Mouse (Mus musculus) liver, postnatal 0 days (tissue): Measurements from ENCODE around the gene Dupd1.

Source experiments
- CTCF ChIP-seq: sonication (generic); IDR thresholded peaks from 2 replicates; pipeline ENCODE4 v1.5.1; 2016; ENCODE audit warnings: antibody characterized with exemption, low read depth
- EP300 ChIP-seq: IDR thresholded peaks from 2 replicates; pipeline ENCODE4 v1.6.1; 2016; ENCODE audit warnings: antibody characterized with exemption, low read depth, mild to moderate bottlenecking

- TF ChIP-seq CTCF (no peak), EP300 (peak; percentile 40; the same call in 1 of the 2 replicates)
Observed at GRCm38 (mm10) chr14:21703255-21703654, 11.1 kb downstream of the Dupd1 start.
